ENCODE assay signal across 25 mouse cellular contexts in the genomic region with DNA sequence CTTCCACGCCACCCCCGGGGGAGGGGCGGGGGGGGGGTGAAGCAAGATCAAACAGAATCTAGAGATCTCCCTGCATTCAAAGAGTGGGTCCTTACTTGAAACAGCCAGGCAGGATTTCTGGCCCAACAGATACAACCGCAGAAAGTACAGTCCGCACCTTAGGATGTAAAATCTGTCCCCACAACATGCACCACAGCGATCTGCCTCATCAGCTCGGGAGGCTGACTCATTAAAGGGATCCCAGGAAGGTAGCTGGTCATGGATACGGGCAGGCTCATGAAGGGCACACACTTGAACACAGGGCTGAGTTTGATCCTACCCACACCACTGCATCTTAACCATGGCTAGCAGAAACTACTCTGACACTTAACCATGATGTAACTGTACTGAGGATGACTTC. TPM values are rescaled to one million over a fixed set of nuclear protein-coding genes. Genes with fewer than 3 reads are reported as not detected.
DNase-seq lines count a peak whose midpoint lies in the region; ATAC-seq and TF ChIP-seq lines count a peak whose summit lies in the region.
"Had no signal": no experiment of that assay in that cellular context is flagged by ENCODE, and none has a peak within 500 bp of the region (broad histone marks: within the 10 kb centered on the region; RNA-seq: fewer than 3 reads in every experiment).

No protein-coding gene starts in this region.

- no peaks in the 10 kb centered on the region for H3K36me3 ChIP-seq in heart, embryonic 12.5 days
- no peaks in the 10 kb centered on the region for H3K36me3 ChIP-seq in heart, embryonic 16.5 days (ENCODE audit: control insufficient read depth, insufficient read depth)
- H3K36me3 ChIP-seq in ES-E14 (ENCODE audit: control insufficient read depth, insufficient read depth, low read length, poor library complexity, severe bottlenecking): no peaks in the 10 kb centered on the region; the same call in 1 of the 2 replicates
- H3K36me3 ChIP-seq: embryonic facial prominence, embryonic 15.5 days; forebrain, embryonic 10.5 days; hindbrain, embryonic 12.5 days had no signal

- WGBS in heart, embryonic 12.5 days: 58% methylated on average over 8 of the region's 8 CpGs
- 62% methylated on average over 8 of the region's 8 CpGs for WGBS in heart, embryonic 16.5 days

- peak overlapping the region; percentile 46 for H3K4me2 ChIP-seq in heart, embryonic 12.5 days
- peak overlapping the region; percentile 45; the same call in 1 of the 2 replicates for H3K4me2 ChIP-seq in heart, embryonic 16.5 days (ENCODE audit: low read depth, low read length)
- H3K4me2 ChIP-seq: embryonic facial prominence, embryonic 15.5 days; hindbrain, embryonic 12.5 days had no signal

- intact Hi-C loops in gastrocnemius, adult 2 months (cut with DNase I): no loop called here
- intact Hi-C loops in heart, postnatal 14 days (cut with DNase I): no loop called here
- intact Hi-C loops in heart, postnatal 25 days (cut with DNase I): loop anchor here (5.0 kb wide), 1 partner anchor 65 kb away; no protein-coding TSS in a partner anchor

- in situ Hi-C loops in ES-E14 (cut with MboI; ENCODE audit: low sequenced_read_pairs in 2 of 2, unreplicated experiment in 2 of 2): no loop called here

- H3K27me3 ChIP-seq in heart, embryonic 12.5 days (replicated peaks): no peaks in the 10 kb centered on the region
- H3K27me3 ChIP-seq in heart, embryonic 16.5 days (ENCODE audit: control insufficient read depth, insufficient read depth, low read length): no peaks in the 10 kb centered on the region
- H3K27me3 ChIP-seq: embryonic facial prominence, embryonic 15.5 days; hindbrain, embryonic 12.5 days had no signal

- TF ChIP-seq CTCF in gastrocnemius, adult 2 months (IDR thresholded peaks at IDR 0.05): no peak

- ATAC-seq in heart, embryonic 12.5 days (ENCODE audit: insufficient number of reproducible peaks, low FRiP score): no peak
- no peak for ATAC-seq in heart, embryonic 16.5 days (replicated peaks; ENCODE audit: extremely low read depth, insufficient read depth, low FRiP score)
- ATAC-seq: CD4-positive, CD25-positive, alpha-beta regulatory T cell, adult 4 months; forebrain, embryonic 14.5 days; hindbrain, embryonic 16.5 days; inflammation-experienced regulatory T-cells, adult 6 months; intestine, postnatal 0 days had no signal

- H3K27ac ChIP-seq in gastrocnemius, adult 2 months: peak overlapping the region; percentile 64; the same call in 1 of the 2 replicates
- H3K27ac ChIP-seq in heart, embryonic 12.5 days (ENCODE audit: poor library complexity, severe bottlenecking): no peak overlapping the region
- no peak overlapping the region for H3K27ac ChIP-seq in heart, embryonic 16.5 days (ENCODE audit: low read length)
- H3K27ac ChIP-seq in ES-E14 (ENCODE audit: insufficient read depth, low read depth, low read length, poor library complexity, severe bottlenecking): peak overlapping the region; percentile 91
- H3K27ac ChIP-seq: embryonic facial prominence, embryonic 15.5 days; forebrain, embryonic 10.5 days; hindbrain, embryonic 12.5 days had no signal

- 0 out of 2 replicates have a peak, but pooled peaks cover 6% of the 10 kb centered on the region for H3K4me1 ChIP-seq in heart, embryonic 12.5 days (replicated peaks)
- H3K4me1 ChIP-seq in heart, embryonic 16.5 days (ENCODE audit: control insufficient read depth, insufficient read depth, low read length): no peaks in the 10 kb centered on the region
- H3K4me1 ChIP-seq in ES-E14 (ENCODE audit: control insufficient read depth in 2 of 2, insufficient read depth in 2 of 2, low read length in 2 of 2, poor library complexity in 1 of 2): peaks cover 8 to 13% of the 10 kb centered on the region in 2 experiments
- H3K4me1 ChIP-seq: embryonic facial prominence, embryonic 15.5 days; hindbrain, embryonic 12.5 days had no signal

- no peak overlapping the region for H3K4me3 ChIP-seq in gastrocnemius, adult 2 months
- H3K4me3 ChIP-seq in heart, embryonic 12.5 days: no peak overlapping the region
- H3K4me3 ChIP-seq in heart, embryonic 16.5 days (ENCODE audit: low read length): no peak overlapping the region
- H3K4me3 ChIP-seq in ES-E14 (ENCODE audit: insufficient read depth in 1 of 2, low read depth in 1 of 2, low read length in 2 of 2, poor library complexity in 1 of 2, severe bottlenecking in 1 of 2): peak overlapping the region; percentile 65 to 68
- H3K4me3 ChIP-seq: embryonic facial prominence, embryonic 15.5 days; erythroblast, embryonic 14.5 days; forebrain, embryonic 10.5 days; hindbrain, embryonic 12.5 days had no signal

- DNase-seq in gastrocnemius, adult 2 months: no peak
- DNase-seq in gastrocnemius, adult 18-20 months (ENCODE audit: low spot score): no peak
- no peak for DNase-seq in heart, postnatal 14 days
- DNase-seq in heart, postnatal 25 days (ENCODE audit: low spot score): no peak
- no peak for DNase-seq in ES-E14 (ENCODE audit: low read depth, low spot score)
- DNase-seq: adrenal gland, adult 2 months; adrenal gland, postnatal 25 days; B cell, adult 2 months; cerebellum, adult 18-20 months; cerebellum, adult 9-11 months; embryo, embryonic 11 days; gastrocnemius, postnatal 10 days; heart, postnatal 10 days; kidney, adult 8-10 months had no signal

- no peaks in the 10 kb centered on the region for H3K9me3 ChIP-seq in heart, embryonic 12.5 days (replicated peaks)
- H3K9me3 ChIP-seq in heart, embryonic 16.5 days (replicated peaks; ENCODE audit: control insufficient read depth, low read length): no peaks in the 10 kb centered on the region
- H3K9me3 ChIP-seq in ES-E14 (ENCODE audit: control insufficient read depth, insufficient read depth, low read depth, low read length): no peaks in the 10 kb centered on the region
- H3K9me3 ChIP-seq: embryonic facial prominence, embryonic 15.5 days; forebrain, embryonic 10.5 days; hindbrain, embryonic 12.5 days had no signal

- H3K9ac ChIP-seq in heart, embryonic 12.5 days: no peak overlapping the region
- no peak overlapping the region for H3K9ac ChIP-seq in heart, embryonic 16.5 days (ENCODE audit: low read length)
- H3K9ac ChIP-seq in ES-E14 (ENCODE audit: insufficient read depth, low read depth, low read length, poor library complexity, severe bottlenecking): peak overlapping the region; percentile 83
- H3K9ac ChIP-seq: embryonic facial prominence, embryonic 15.5 days; hindbrain, embryonic 12.5 days had no signal

TF ChIP-seq in ES-E14, 5 proteins besides CTCF, POLR2A, EP300 and RAD21:
- TF ChIP-seq ZC3H11A (IDR thresholded peaks at IDR 0.05; ENCODE audit: borderline replicate concordance, low read depth, low read length) (no peak), CHD2 (IDR thresholded peaks at IDR 0.05; ENCODE audit: low read depth, low read length) (no peak), ZNF384 (IDR thresholded peaks at IDR 0.05; ENCODE audit: low read depth, low read length) (no peak), MAFK (IDR thresholded peaks at IDR 0.05; ENCODE audit: insufficient read depth, low read depth, low read length) (no peak), HCFC1 (IDR thresholded peaks at IDR 0.05; ENCODE audit: borderline replicate concordance, insufficient read depth, low read length) (no peak)

RNA-seq across cellular contexts. Expression of gene Jade1, which starts 57.8 kb away (rescaled TPM):
- total RNA-seq in gastrocnemius, adult 2 months (2021): 10 to 100 TPM; 17.5 to 24.2 TPM
- total RNA-seq in gastrocnemius, adult 18-20 months (2021): 10 to 100 TPM; 17.7 to 19.4 TPM
- 17.4 and 19.3 TPM in 2 replicates for polyA plus RNA-seq in heart, embryonic 12.5 days (2016; fragmentation: Nextera tagmentation; extraction: Ambion mirVana)
- 10 to 100 TPM; 28.1 to 28.6 TPM for total RNA-seq in heart, postnatal 14 days (2021)
- 13.4 and 14.8 TPM in 2 replicates for polyA plus RNA-seq in heart, embryonic 16.5 days (2015; fragmentation: Nextera tagmentation; extraction: Ambion mirVana)
- total RNA-seq in heart, postnatal 25 days (2021): 10 to 100 TPM; 29.9 to 36.7 TPM
- 218 and 272 TPM in 2 replicates for total RNA-seq in ES-E14 (2012; rRNA removed)

Comparison
In these comparisons a context has a peak if more than half of its experiments do, and no peak if none do; other contexts are left out.
1. H3K27ac ChIP-seq: peak in gastrocnemius, adult 2 months (single experiment) and ES-E14 (single experiment); none in heart, embryonic 12.5 days (single experiment) and heart, embryonic 16.5 days (single experiment).
2. H3K4me3 ChIP-seq: peak in ES-E14 (2 of 2); none in gastrocnemius, adult 2 months (single experiment), heart, embryonic 12.5 days (single experiment) and heart, embryonic 16.5 days (single experiment).